Mouse (Mus musculus): ENCODE data around the gene Zfp800.

The Zfp800 gene

GRCm38 (mm10) chr6:28397681-28398203, at the start of gene Zfp800:
Gene Zfp800 (minus strand): TSS chr6:28398005.
- DNase-seq (ENCODE audit: low spot score): no peak

- no peak for DNase-seq (ENCODE audit: low spot score)
These were observed 33.7 kb upstream of the Zfp800 start for GRCm38 (mm10) chr6:28431538-28431855.

GRCm38 (mm10) chr6:28430795-28431537, 33.2 kb upstream of the Zfp800 start:
- DNase-seq (ENCODE audit: low spot score): no peak

GRCm38 (mm10) chr6:28429870-28430269, 32.1 kb upstream of the Zfp800 start:
- no peak for DNase-seq (ENCODE audit: low spot score)

- no peak for DNase-seq (ENCODE audit: low spot score)
These were observed 30.5 kb upstream of the Zfp800 start, which contains the start of gene Gcc1 for GRCm38 (mm10) chr6:28428290-28428689. Gene Gcc1 (minus strand): TSS chr6:28428390.

- DNase-seq (ENCODE audit: low spot score): no peak
These were observed 29.5 kb upstream of the Zfp800 start, which contains the start of gene Fscn3 for GRCm38 (mm10) chr6:28427096-28427839. Gene Fscn3 (plus strand): TSS chr6:28427789.

GRCm38 (mm10) chr6:28425019-28425418, 27.2 kb upstream of the Zfp800 start:
- DNase-seq (ENCODE audit: low spot score): no peak

GRCm38 (mm10) chr6:28423767-28424695, 26.2 kb upstream of the Zfp800 start:
- DNase-seq (ENCODE audit: low spot score): peak; percentile 48

GRCm38 (mm10) chr6:28423313-28423712, 25.5 kb upstream of the Zfp800 start, which contains the start of gene Arf5:
Gene Arf5 (plus strand): TSS chr6:28423560.
- peak; percentile 88 for DNase-seq (ENCODE audit: low spot score)

- no peak for DNase-seq (ENCODE audit: low spot score)
These were observed 25.0 kb upstream of the Zfp800 start for GRCm38 (mm10) chr6:28422651-28423290.

GRCm38 (mm10) chr6:28421469-28422000, 23.7 kb upstream of the Zfp800 start:
- peak; percentile 92 for DNase-seq (ENCODE audit: low spot score)

- DNase-seq (ENCODE audit: low spot score): no peak
These were observed 23.1 kb upstream of the Zfp800 start for GRCm38 (mm10) chr6:28420865-28421264.

- DNase-seq (ENCODE audit: low spot score): no peak
These were observed 22.6 kb upstream of the Zfp800 start for GRCm38 (mm10) chr6:28420361-28420760.

- no peak for DNase-seq (ENCODE audit: low spot score)
These were observed 21.9 kb upstream of the Zfp800 start for GRCm38 (mm10) chr6:28419673-28420072.

GRCm38 (mm10) chr6:28418449-28418848, 20.6 kb upstream of the Zfp800 start:
- DNase-seq (ENCODE audit: low spot score): peak; percentile 78

- DNase-seq (ENCODE audit: low spot score): no peak
These were observed 19.2 kb upstream of the Zfp800 start for GRCm38 (mm10) chr6:28416981-28417380.

GRCm38 (mm10) chr6:28411236-28411635, 13.4 kb upstream of the Zfp800 start:
- DNase-seq (ENCODE audit: low spot score): no peak

- no peak for DNase-seq (ENCODE audit: low spot score)
These were observed 12.2 kb upstream of the Zfp800 start for GRCm38 (mm10) chr6:28410053-28410452.

- no peak for DNase-seq (ENCODE audit: low spot score)
These were observed 2.0 kb upstream of the Zfp800 start for GRCm38 (mm10) chr6:28399791-28400190.

GRCm38 (mm10) chr6:28398726-28399125, 921 bp upstream of the Zfp800 start:
- no peak for DNase-seq (ENCODE audit: low spot score)

GRCm38 (mm10) chr6:28396853-28397457, 850 bp downstream of the Zfp800 start:
- no peak for DNase-seq (ENCODE audit: low spot score)
